Mouse (Mus musculus) hindbrain, embryonic 11.5 days (tissue): ENCODE data around the gene Uqcrc2. TPM values are rescaled to one million over a fixed set of nuclear protein-coding genes. Genes with fewer than 3 reads are reported as not detected.

ENCODE experiments used
- ATAC-seq: fragments of 200-750 bp; cut with Nextera tagmentation; 2 replicates; pipeline ENCODE4 v1.8.0; 2017; ENCODE audit warnings: mild to moderate bottlenecking, moderate TSS enrichment, moderate library complexity; ENCODE audit not compliant: low FRiP score
- DNase-seq: peaks from one replicate; pipeline ENCODE4 v3.0.0-alpha.2; 2015; ENCODE audit warnings: low spot score
- H3K27ac ChIP-seq: fragments of 300-500 bp; sonication (generic); 2 replicates; pipeline ENCODE4 v1.5.1; 2014; ENCODE audit warnings: mild to moderate bottlenecking, low read depth, low read length
- H3K27me3 ChIP-seq: fragments of 300-500 bp; sonication (generic); 2 replicates; pipeline ENCODE4 v1.6.1; 2014; ENCODE audit warnings: mild to moderate bottlenecking, low read length, moderate library complexity, mixed read lengths; ENCODE audit not compliant: control insufficient read depth, insufficient read depth
- H3K36me3 ChIP-seq: fragments of 300-500 bp; sonication (generic); 2 replicates; pipeline ENCODE4 v1.6.1; 2014; ENCODE audit warnings: mild to moderate bottlenecking, low read length, moderate library complexity, mixed read lengths; ENCODE audit not compliant: control insufficient read depth, insufficient read depth
- H3K4me1 ChIP-seq: fragments of 300-500 bp; sonication (generic); replicated peaks from 2 replicates; pipeline ENCODE4 v1.6.1; 2014; ENCODE audit warnings: low read length, mixed read lengths; ENCODE audit not compliant: control insufficient read depth, insufficient read depth
- H3K4me2 ChIP-seq: fragments of 300-500 bp; sonication (generic); replicated peaks from 2 replicates; pipeline ENCODE4 v1.6.1; 2014; ENCODE audit warnings: mild to moderate bottlenecking, low read depth, low read length
- H3K4me3 ChIP-seq: fragments of 300-500 bp; sonication (generic); 2 replicates; pipeline ENCODE4 v1.5.1; 2014; ENCODE audit warnings: low read depth, low read length
- H3K9ac ChIP-seq: fragments of 300-500 bp; sonication (generic); 2 replicates; pipeline ENCODE4 v1.6.1; 2014; ENCODE audit warnings: low read depth, low read length
- H3K9me3 ChIP-seq: fragments of 300-500 bp; sonication (generic); 2 replicates; pipeline ENCODE4 v1.6.1; 2016; ENCODE audit warnings: low read length; ENCODE audit not compliant: control insufficient read depth
- WGBS: fragments of 180-500 bp; shearing (Covaris S2); extraction: QIAGEN DNeasy Blood & Tissue Kit; methylation state at CpG from one replicate; pipeline ENCODE4 v1.1.7; 2014; 5-methylcytosine and 5-hydroxymethylcytosine counted together
- polyA plus RNA-seq: library from polyadenylated mRNA; unstranded; fragments of >200 nt; fragmentation: Nextera tagmentation; extraction: Ambion mirVana; gene quantifications from 2 replicates; pipeline ENCODE4 v1.2.1, GENCODE M21; 2014

The Uqcrc2 gene
- polyA plus RNA-seq, 1 experiment from 2014 or later, result 200 TPM

GRCm38 (mm10) chr7:120696331-120696730 is 61.4 kb downstream of the Uqcrc2 start:
- Histone ChIP-seq H3K36me3 (no peaks in the 10 kb centered on the region), H3K27ac (no peak overlapping the region), H3K4me1 (no peaks in the 10 kb centered on the region), H3K9ac (no peak overlapping the region), H3K4me3 (no peak overlapping the region), H3K4me2 (no peak overlapping the region), H3K27me3 (no peaks in the 10 kb centered on the region), H3K9me3 (no peaks in the 10 kb centered on the region)
- DNase-seq, result no peak
- WGBS, result 79% methylated on average over 2 of the region's 2 CpGs
- ATAC-seq, result no peak

GRCm38 (mm10) chr7:120699586-120699985 is 64.6 kb downstream of the Uqcrc2 start:
- ATAC-seq (no peak), DNase-seq (no peak)
- H3K4me3 ChIP-seq, result no peak overlapping the region
- whole genome bisulfite sequencing, result 94% methylated on average over 6 of the region's 6 CpGs
- H3K36me3 ChIP-seq, result no peaks in the 10 kb centered on the region
- no peak overlapping the region for H3K9ac ChIP-seq
- H3K4me1 ChIP-seq, result no peaks in the 10 kb centered on the region
- no peak overlapping the region for H3K4me2 ChIP-seq
- H3K27me3 ChIP-seq, result no peaks in the 10 kb centered on the region
- no peaks in the 10 kb centered on the region for H3K9me3 ChIP-seq
- H3K27ac ChIP-seq, result no peak overlapping the region

- H3K27me3 ChIP-seq, result no peaks in the 10 kb centered on the region
- no peaks in the 10 kb centered on the region for H3K36me3 ChIP-seq
- no peak overlapping the region for H3K27ac ChIP-seq
- DNase-seq, result no peak
- no peaks in the 10 kb centered on the region for H3K4me1 ChIP-seq
- WGBS, result 92% methylated on average over 3 of the region's 3 CpGs
- no peaks in the 10 kb centered on the region for H3K9me3 ChIP-seq
- no peak overlapping the region for H3K4me2 ChIP-seq
- H3K4me3 ChIP-seq, result no peak overlapping the region
- H3K9ac ChIP-seq, result no peak overlapping the region
- ATAC-seq, result no peak
These were observed 68.9 kb downstream of the Uqcrc2 start for GRCm38 (mm10) chr7:120703888-120704287.

Other genes with a start within 250 kb of the Uqcrc2 start
- not detected in 2 replicates for gene Abca16, start 225.5 kb upstream of the Uqcrc2 start, polyA plus RNA-seq
- gene Pdzd9, start 35.2 kb downstream of the Uqcrc2 start, polyA plus RNA-seq, result 0.20 and 0.80 TPM in 2 replicates
- 13.2 and 16.6 TPM in 2 replicates for gene Mosmo, start 42.4 kb downstream of the Uqcrc2 start, polyA plus RNA-seq
- gene Vwa3a, start 104.1 kb downstream of the Uqcrc2 start, polyA plus RNA-seq, result 0.96 and 1.5 TPM in 2 replicates
- gene Gm5737, start 177.2 kb downstream of the Uqcrc2 start, polyA plus RNA-seq, result not detected in 2 replicates
- gene Eef2k, start 207.7 kb downstream of the Uqcrc2 start, polyA plus RNA-seq, result 8.5 and 10.2 TPM in 2 replicates